In the genomic region with DNA sequence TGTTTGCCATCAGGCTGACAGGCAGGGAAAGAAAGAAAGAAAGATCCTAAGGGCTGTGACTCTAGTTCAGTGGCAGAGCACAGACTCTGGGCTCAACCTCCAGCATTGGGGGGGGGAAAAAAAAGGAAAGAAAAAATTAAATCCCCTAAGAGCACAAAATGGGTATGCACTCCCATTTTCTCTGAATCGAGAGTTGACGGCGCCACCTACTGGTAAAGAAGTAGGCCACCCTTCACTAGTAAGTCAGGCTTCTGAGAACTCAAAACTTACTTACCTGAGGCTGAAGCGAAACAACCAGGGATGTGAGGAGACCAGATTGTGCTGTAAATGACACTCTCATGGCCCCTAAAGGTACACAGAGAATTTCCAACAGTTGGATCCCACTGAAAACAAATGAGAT, we compare ENCODE assay signal across 8 mouse cellular contexts. TPM values are rescaled to one million over a fixed set of nuclear protein-coding genes. Genes with fewer than 3 reads are reported as not detected.
DNase-seq lines count a peak whose midpoint lies in the region; ATAC-seq and TF ChIP-seq lines count a peak whose summit lies in the region.

No protein-coding gene starts in this region.

- H3K4me2 ChIP-seq in liver, embryonic 12.5 days, result no peak overlapping the region

- 18% methylated on average over 4 of the region's 4 CpGs for WGBS in liver, adult 2 months
- 16% methylated on average over 4 of the region's 4 CpGs for WGBS in liver, embryonic 12.5 days (ENCODE audit: insufficient replicate concordance)
- 21% methylated on average over 4 of the region's 4 CpGs for WGBS in lung, adult 2 months

- DNase-seq in cerebellum, adult 18-20 months, result peak; percentile 48 to 52
- no peak for DNase-seq in cerebellum, adult 11 months
- peak; percentile 38 for DNase-seq in liver, adult 2 months (ENCODE audit: extremely low read depth, low read depth, low spot score)
- peak; percentile 47 for DNase-seq in cerebellum, adult 9-10 months
- DNase-seq in heart, postnatal 14 days, result peak; percentile 25 to 54
- DNase-seq in lung, adult 2 months, result peak; percentile 27
- DNase-seq in right cerebral cortex, postnatal 4 days, result peak; percentile 52

- H3K9ac ChIP-seq in liver, adult 2 months (ENCODE audit: low read depth, low read length), result no peak overlapping the region
- no peak overlapping the region for H3K9ac ChIP-seq in liver, embryonic 12.5 days

- no peak for ATAC-seq in liver, embryonic 12.5 days

- H3K4me3 ChIP-seq in liver, adult 2 months (ENCODE audit: insufficient read depth, low read depth, low read length), result no peak overlapping the region
- no peak overlapping the region for H3K4me3 ChIP-seq in liver, embryonic 12.5 days
- H3K4me3 ChIP-seq in lung, adult 2 months (replicated peaks; ENCODE audit: extremely low read depth, low read depth, low read length), result no peak overlapping the region

- no peak overlapping the region for H3K27ac ChIP-seq in liver, adult 2 months (replicated peaks; ENCODE audit: insufficient read depth, low read depth, low read length)
- no peak overlapping the region for H3K27ac ChIP-seq in liver, embryonic 12.5 days

- H3K79me2 ChIP-seq in liver, adult 2 months (ENCODE audit: control insufficient read depth, insufficient read depth, low read length), result no peaks in the 10 kb centered on the region; the same call in 1 of the 2 replicates

- TF ChIP-seq CTCF in liver, adult 2 months (IDR thresholded peaks at IDR 0.05; ENCODE audit: low read depth, low read length), result 0 out of 2 replicates have a peak, but pooled peaks have one; percentile 4
- TF ChIP-seq CTCF in lung, adult 2 months (IDR thresholded peaks at IDR 0.05; ENCODE audit: insufficient read depth, low read length), result no peak

- H3K36me3 ChIP-seq in liver, adult 2 months (ENCODE audit: control insufficient read depth, insufficient read depth, low read length), result peaks cover 22% of the 10 kb centered on the region
- peaks cover 14% of the 10 kb centered on the region for H3K36me3 ChIP-seq in liver, embryonic 12.5 days

- H3K4me1 ChIP-seq in liver, adult 2 months (ENCODE audit: control insufficient read depth, insufficient read depth, low read length), result no peaks in the 10 kb centered on the region
- H3K4me1 ChIP-seq in liver, embryonic 12.5 days, result peaks cover 5% of the 10 kb centered on the region; the same call in 1 of the 2 replicates
- H3K4me1 ChIP-seq in lung, adult 2 months (ENCODE audit: control insufficient read depth, insufficient read depth, low read length), result no peaks in the 10 kb centered on the region

- intact Hi-C loops in heart, postnatal 14 days (cut with DNase I), result loop anchor here (2.0 to 5.0 kb wide), 3 partner anchors 187 to 653 kb away; no protein-coding TSS in a partner anchor

- TF ChIP-seq POLR2A in liver, adult 2 months (IDR thresholded peaks at IDR 0.05; ENCODE audit: extremely low read depth, insufficient read depth, low read length), result no peak
- TF ChIP-seq POLR2A in lung, adult 2 months (IDR thresholded peaks at IDR 0.05; ENCODE audit: borderline replicate concordance, extremely low read depth, low read depth, low read length), result no peak

- H3K9me3 ChIP-seq in liver, embryonic 12.5 days (replicated peaks), result no peaks in the 10 kb centered on the region

- H3K27me3 ChIP-seq in liver, adult 2 months (ENCODE audit: control insufficient read depth, insufficient read depth, low read length), result no peaks in the 10 kb centered on the region
- no peaks in the 10 kb centered on the region for H3K27me3 ChIP-seq in liver, embryonic 12.5 days (replicated peaks)

RNA-seq across cellular contexts. Expression of gene Pex7, which starts 13.5 kb away (rescaled TPM):
- 112 and 114 TPM in 2 replicates for total RNA-seq in liver, adult 2 months (2014; rRNA removed)
- polyA plus RNA-seq in liver, adult 2 months (2012; rRNA removed), result 118 and 129 TPM in 2 replicates
- 29.7 and 30.9 TPM in 2 replicates for polyA plus RNA-seq in liver, embryonic 12.5 days (2016; fragmentation: Nextera tagmentation; extraction: Ambion mirVana)
- 10 to 100 TPM; 22.9 to 25.9 TPM for total RNA-seq in heart, postnatal 14 days (2021)
- polyA plus RNA-seq in lung, adult 2 months (2012; rRNA removed), result 24.9 and 36.7 TPM in 2 replicates

RNA-seq across cellular contexts. Expression of gene Map3k5, which starts 40.3 kb away (rescaled TPM):
- total RNA-seq in liver, adult 2 months (2014; rRNA removed), result 25.4 and 26.4 TPM in 2 replicates
- 2.8 and 2.9 TPM in 2 replicates for polyA plus RNA-seq in liver, adult 2 months (2012; rRNA removed)
- polyA plus RNA-seq in liver, embryonic 12.5 days (2016; fragmentation: Nextera tagmentation; extraction: Ambion mirVana), result 1.2 and 1.3 TPM in 2 replicates
- 10 to 100 TPM; 30.0 to 38.9 TPM for total RNA-seq in heart, postnatal 14 days (2021)
- 6.4 and 9.5 TPM in 2 replicates for polyA plus RNA-seq in lung, adult 2 months (2012; rRNA removed)

RNA-seq across cellular contexts. Expression of gene Slc35d3, which starts 42.7 kb away (rescaled TPM):
- not detected in 2 replicates for total RNA-seq in liver, adult 2 months (2014; rRNA removed)
- 0.04 TPM in 1 of 2 replicates, not detected in the other for polyA plus RNA-seq in liver, adult 2 months (2012; rRNA removed)
- polyA plus RNA-seq in liver, embryonic 12.5 days (2016; fragmentation: Nextera tagmentation; extraction: Ambion mirVana), result 9.9 and 10.0 TPM in 2 replicates
- under 1 TPM in 1 of 2 experiments, not detected in 1; 0.07 TPM for total RNA-seq in heart, postnatal 14 days (2021)
- polyA plus RNA-seq in lung, adult 2 months (2012; rRNA removed), result 0.95 and 1.6 TPM in 2 replicates
